1 mouse cellular context compared by ENCODE assay signal in the genomic region with DNA sequence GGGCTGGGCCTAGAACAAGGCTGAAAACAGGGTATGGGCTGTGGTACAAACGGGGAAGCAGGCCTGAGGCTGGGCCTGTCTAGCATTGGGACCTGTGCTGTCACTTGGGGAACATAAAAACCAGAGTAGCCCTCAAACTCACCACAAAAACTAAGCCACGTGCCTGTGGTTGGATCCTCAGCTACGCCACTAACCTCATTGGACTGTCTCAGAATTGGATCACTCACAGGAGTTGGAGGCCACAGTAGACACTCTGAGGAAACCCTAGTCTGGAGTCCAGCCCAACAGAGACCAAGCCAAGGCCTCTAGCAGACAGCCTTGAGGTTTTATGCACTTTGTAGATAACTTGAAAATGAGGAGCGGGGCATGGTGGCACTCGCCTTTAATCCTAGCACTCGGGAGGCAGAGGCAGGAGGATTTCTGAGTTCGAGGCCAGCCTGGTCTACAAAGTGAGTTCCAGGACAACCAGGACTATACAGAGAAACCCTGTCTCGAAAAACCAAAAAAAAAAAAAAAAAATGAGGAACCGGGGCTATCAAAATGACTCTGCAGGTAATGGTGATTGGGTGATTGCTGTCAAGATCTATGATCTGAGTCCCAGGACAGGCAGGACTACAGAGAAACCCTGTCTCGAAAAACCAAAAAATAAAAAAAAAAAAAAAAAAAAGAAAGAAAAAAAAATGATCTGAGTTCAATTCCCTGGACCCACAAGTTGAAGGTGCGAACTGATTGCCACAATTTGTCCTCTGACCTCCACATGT.
TF ChIP-seq lines count a peak whose summit lies in the region.

No protein-coding gene starts in this region.

TF ChIP-seq in CH12.LX, 34 proteins besides CTCF, POLR2A, EP300 and RAD21:
- TF ChIP-seq IRF4 (IDR thresholded peaks at IDR 0.05; ENCODE audit: low read depth, low read length): peak; percentile 74
- no peak for TF ChIP-seq ETS1 (conservative IDR thresholded peaks at IDR 0.05; ENCODE audit: low read depth, low read length)
- no peak for TF ChIP-seq SIN3A (IDR thresholded peaks at IDR 0.05; ENCODE audit: low read length)
- TF ChIP-seq BHLHE40 (IDR thresholded peaks at IDR 0.05; ENCODE audit: low read depth, low read length): peak; percentile 87
- TF ChIP-seq E2F4 (IDR thresholded peaks at IDR 0.05; ENCODE audit: insufficient replicate concordance, low read depth, low read length): no peak
- TF ChIP-seq MYC (IDR thresholded peaks at IDR 0.05; ENCODE audit: low read depth, low read length): no peak
- no peak for TF ChIP-seq JUND (conservative IDR thresholded peaks at IDR 0.05; ENCODE audit: low read depth, low read length)
- peak; percentile 89 for TF ChIP-seq ZNF384 (IDR thresholded peaks at IDR 0.05; ENCODE audit: low read depth, low read length)
- TF ChIP-seq USF1 (IDR thresholded peaks at IDR 0.05; ENCODE audit: low read depth, low read length): no peak
- TF ChIP-seq NELFE (IDR thresholded peaks at IDR 0.05; ENCODE audit: low read depth, low read length): no peak
- TF ChIP-seq RCOR1 (conservative IDR thresholded peaks at IDR 0.05; ENCODE audit: low read depth, low read length): no peak
- no peak; the same call in 1 of the 2 replicates for TF ChIP-seq JUN (IDR thresholded peaks at IDR 0.05; ENCODE audit: insufficient read depth, low read depth, low read length)
- TF ChIP-seq ZKSCAN1 (IDR thresholded peaks at IDR 0.05; ENCODE audit: borderline replicate concordance, low read depth, low read length): no peak
- TF ChIP-seq SMC3 (IDR thresholded peaks at IDR 0.05; ENCODE audit: low read depth, low read length): no peak
- no peak for TF ChIP-seq PAX5 (IDR thresholded peaks at IDR 0.05; ENCODE audit: low read length)
- no peak for TF ChIP-seq CHD1 (IDR thresholded peaks at IDR 0.05; ENCODE audit: low read depth, low read length)
- no peak for TF ChIP-seq UBTF (IDR thresholded peaks at IDR 0.05; ENCODE audit: low read depth, low read length)
